Comparison of ENCODE assay signal across 16 mouse cellular contexts in the genomic region with DNA sequence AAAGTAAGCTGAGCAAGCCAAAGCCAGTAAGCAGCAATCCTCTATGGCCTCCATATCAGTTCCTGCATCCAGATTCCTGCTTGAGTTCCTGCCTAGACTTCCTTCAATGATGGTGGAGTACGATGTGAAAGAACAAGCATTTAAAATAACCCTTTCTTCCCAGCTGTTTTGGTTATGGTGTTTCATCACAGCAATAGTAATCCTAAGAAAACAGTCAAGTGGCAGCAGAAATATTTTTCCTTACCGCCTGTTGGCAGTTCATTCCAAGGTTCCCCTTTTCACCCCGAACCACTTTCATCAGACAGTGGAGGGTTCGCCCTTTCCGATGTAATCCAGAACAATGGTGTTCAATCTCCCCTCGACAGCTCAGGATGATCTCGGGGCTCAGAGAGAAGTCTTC.
"Had no signal": no experiment of that assay in that cellular context is flagged by ENCODE, and none has a peak within 500 bp of the region (broad histone marks: within the 10 kb centered on the region; RNA-seq: fewer than 3 reads in every experiment).

No protein-coding gene starts in this region.

- DNase-seq: cerebellum, adult 8-10 months; cerebellum, adult 9-10 months; cerebellum, adult 9-11 months; cerebellum, postnatal 10 days; cerebellum, postnatal 14 days; cerebellum, postnatal 25 days; cerebellum, postnatal 36 days; embryo, embryonic 11 days; forebrain, postnatal 0 days; gastrocnemius, adult 2 months; gastrocnemius, postnatal 10 days; gastrocnemius, postnatal 14 days; gastrocnemius, postnatal 25 days; gastrocnemius, postnatal 36 days; heart, adult 18-20 months; heart, adult 2 months had no signal
